Mouse (Mus musculus) heart, embryonic 11.5 days (tissue): ENCODE data around the gene Adamts9. TPM values are rescaled to one million over a fixed set of nuclear protein-coding genes. Genes with fewer than 3 reads are reported as not detected.

ENCODE experiments used
- ATAC-seq: fragments of 200-750 bp; cut with Nextera tagmentation; replicated peaks from 2 replicates; pipeline ENCODE4 v1.8.0; 2017; ENCODE audit warnings: moderate library complexity; ENCODE audit not compliant: insufficient number of reproducible peaks, low FRiP score, low TSS enrichment
- H3K27ac ChIP-seq: fragments of 300-500 bp; sonication (generic); 2 replicates; pipeline ENCODE4 v1.5.1; 2014; ENCODE audit warnings: mild to moderate bottlenecking, low read depth, low read length
- H3K27me3 ChIP-seq: fragments of 300-500 bp; sonication (generic); 2 replicates; pipeline ENCODE4 v1.6.1; 2014; ENCODE audit warnings: mild to moderate bottlenecking, low read length, mixed read lengths; ENCODE audit not compliant: control insufficient read depth, insufficient read depth
- H3K36me3 ChIP-seq: fragments of 300-500 bp; sonication (generic); 2 replicates; pipeline ENCODE4 v1.6.1; 2014; ENCODE audit warnings: mild to moderate bottlenecking, low read length, moderate library complexity, mixed read lengths; ENCODE audit not compliant: control insufficient read depth, insufficient read depth
- H3K4me1 ChIP-seq: fragments of 300-500 bp; sonication (generic); 2 replicates; pipeline ENCODE4 v1.6.1; 2014; ENCODE audit warnings: low read length; ENCODE audit not compliant: control insufficient read depth, insufficient read depth
- H3K4me2 ChIP-seq: fragments of 300-500 bp; sonication (generic); 2 replicates; pipeline ENCODE4 v1.6.1; 2014; ENCODE audit warnings: mild to moderate bottlenecking, moderate library complexity
- H3K4me3 ChIP-seq: fragments of 300-500 bp; sonication (generic); 2 replicates; pipeline ENCODE4 v1.5.1; 2014; ENCODE audit warnings: low read depth, low read length
- H3K9ac ChIP-seq: fragments of 300-500 bp; sonication (generic); 2 replicates; pipeline ENCODE4 v1.6.1; 2014; ENCODE audit warnings: mild to moderate bottlenecking, low read depth, low read length, moderate library complexity
- H3K9me3 ChIP-seq: fragments of 300-500 bp; sonication (generic); replicated peaks from 2 replicates; pipeline ENCODE4 v1.6.1; 2016; ENCODE audit warnings: low read length; ENCODE audit not compliant: control insufficient read depth
- WGBS: fragments of 180-500 bp; shearing (Covaris S2); extraction: QIAGEN DNeasy Blood & Tissue Kit; methylation state at CpG from one replicate; pipeline ENCODE4 v1.1.7; 2014; ENCODE audit not compliant: insufficient replicate concordance; 5-methylcytosine and 5-hydroxymethylcytosine counted together
- polyA plus RNA-seq: library from polyadenylated mRNA; unstranded; fragments of >200 nt; fragmentation: Nextera tagmentation; extraction: Ambion mirVana; gene quantifications from 2 replicates; pipeline ENCODE4 v1.2.1, GENCODE M21; 2014

The Adamts9 gene
- polyA plus RNA-seq, 1 experiment from 2014 or later, result 9.6 TPM

- ATAC-seq, result no peak; the same call in 1 of the 2 replicates
- no peaks in the 10 kb centered on the region for H3K27me3 ChIP-seq
- H3K36me3 ChIP-seq, result no peaks in the 10 kb centered on the region
- H3K27ac ChIP-seq, result no peak overlapping the region
- H3K4me1 ChIP-seq, result no peaks in the 10 kb centered on the region
- H3K9ac ChIP-seq, result no peak overlapping the region
- no peak overlapping the region for H3K4me2 ChIP-seq
- no peaks in the 10 kb centered on the region for H3K9me3 ChIP-seq
- no peak overlapping the region for H3K4me3 ChIP-seq
- WGBS, result 72% methylated on average over 11 of the region's 11 CpGs
Measured at GRCm38 (mm10) chr6:92779140-92779934, 164.0 kb downstream of the Adamts9 start.

GRCm38 (mm10) chr6:92776356-92776755 lies 166.9 kb downstream of the Adamts9 start:
- H3K4me3 ChIP-seq, result no peak overlapping the region
- no peak overlapping the region for H3K9ac ChIP-seq
- H3K36me3 ChIP-seq, result no peaks in the 10 kb centered on the region
- H3K9me3 ChIP-seq, result no peaks in the 10 kb centered on the region
- no peak for ATAC-seq
- no peak overlapping the region for H3K27ac ChIP-seq
- H3K27me3 ChIP-seq, result no peaks in the 10 kb centered on the region
- 25% methylated on average over 2 of the region's 2 CpGs for WGBS
- H3K4me1 ChIP-seq, result no peaks in the 10 kb centered on the region
- H3K4me2 ChIP-seq, result no peak overlapping the region

- no peaks in the 10 kb centered on the region for H3K27me3 ChIP-seq
- no peak for ATAC-seq
- H3K9ac ChIP-seq, result no peak overlapping the region
- H3K27ac ChIP-seq, result no peak overlapping the region
- WGBS, result 54% methylated on average over 3 of the region's 3 CpGs
- no peak overlapping the region for H3K4me3 ChIP-seq
- no peaks in the 10 kb centered on the region for H3K36me3 ChIP-seq
- no peak overlapping the region for H3K4me2 ChIP-seq
- H3K9me3 ChIP-seq, result no peaks in the 10 kb centered on the region
- H3K4me1 ChIP-seq, result no peaks in the 10 kb centered on the region
Measured at GRCm38 (mm10) chr6:92762372-92762771, 180.9 kb downstream of the Adamts9 start.

GRCm38 (mm10) chr6:92759616-92760015 lies 183.7 kb downstream of the Adamts9 start:
- no peaks in the 10 kb centered on the region for H3K27me3 ChIP-seq
- no peak for ATAC-seq

GRCm38 (mm10) chr6:92755826-92756225 lies 187.5 kb downstream of the Adamts9 start:
- ATAC-seq, result no peak
- no peak overlapping the region for H3K4me3 ChIP-seq

More at GRCm38 (mm10) chr6:92759616-92760015, 183.7 kb downstream of the Adamts9 start:
- Histone ChIP-seq H3K4me2 (no peak overlapping the region), H3K4me1 (no peaks in the 10 kb centered on the region), H3K27ac (no peak overlapping the region), H3K9me3 (no peaks in the 10 kb centered on the region), H3K9ac (no peak overlapping the region), H3K36me3 (no peaks in the 10 kb centered on the region), H3K4me3 (no peak overlapping the region)

GRCm38 (mm10) chr6:92752737-92753136 lies 190.6 kb downstream of the Adamts9 start:
- H3K4me1 ChIP-seq, result no peaks in the 10 kb centered on the region
- no peak overlapping the region for H3K9ac ChIP-seq
- H3K36me3 ChIP-seq, result no peaks in the 10 kb centered on the region
- H3K4me3 ChIP-seq, result no peak overlapping the region
- H3K4me2 ChIP-seq, result no peak overlapping the region
- ATAC-seq, result no peak
- WGBS, result 74% methylated on average over 2 of the region's 2 CpGs
- H3K27me3 ChIP-seq, result no peaks in the 10 kb centered on the region
- H3K27ac ChIP-seq, result no peak overlapping the region
- H3K9me3 ChIP-seq, result no peaks in the 10 kb centered on the region

More at GRCm38 (mm10) chr6:92755826-92756225, 187.5 kb downstream of the Adamts9 start:
- Histone ChIP-seq H3K9me3 (no peaks in the 10 kb centered on the region), H3K27me3 (no peaks in the 10 kb centered on the region), H3K4me2 (no peak overlapping the region), H3K9ac (no peak overlapping the region), H3K27ac (no peak overlapping the region), H3K4me1 (no peaks in the 10 kb centered on the region), H3K36me3 (no peaks in the 10 kb centered on the region)
- 18% methylated on average over 5 of the region's 5 CpGs for WGBS

GRCm38 (mm10) chr6:92749420-92749819 lies 193.9 kb downstream of the Adamts9 start:
- no peaks in the 10 kb centered on the region for H3K36me3 ChIP-seq
- no peak for ATAC-seq
- H3K9ac ChIP-seq, result no peak overlapping the region
- H3K4me1 ChIP-seq, result no peaks in the 10 kb centered on the region
- no peak overlapping the region for H3K27ac ChIP-seq
- no peaks in the 10 kb centered on the region for H3K27me3 ChIP-seq
- H3K9me3 ChIP-seq, result no peaks in the 10 kb centered on the region
- H3K4me2 ChIP-seq, result no peak overlapping the region
- no peak overlapping the region for H3K4me3 ChIP-seq
- WGBS, result 35% methylated on average over 4 of the region's 4 CpGs

- H3K27ac ChIP-seq, result no peak overlapping the region
- no peak overlapping the region for H3K9ac ChIP-seq
- no peak overlapping the region for H3K4me3 ChIP-seq
- no peaks in the 10 kb centered on the region for H3K4me1 ChIP-seq
- no peaks in the 10 kb centered on the region for H3K27me3 ChIP-seq
- 9% methylated on average over 11 of the region's 11 CpGs for WGBS
- H3K36me3 ChIP-seq, result no peaks in the 10 kb centered on the region
- no peaks in the 10 kb centered on the region for H3K9me3 ChIP-seq
- H3K4me2 ChIP-seq, result peak overlapping the region; percentile 45
- no peak for ATAC-seq
Measured at GRCm38 (mm10) chr6:92743605-92744004, 199.7 kb downstream of the Adamts9 start.

GRCm38 (mm10) chr6:92737116-92737515 lies 206.2 kb downstream of the Adamts9 start:
- Histone ChIP-seq H3K4me2 (no peak overlapping the region), H3K9ac (no peak overlapping the region), H3K4me1 (no peaks in the 10 kb centered on the region), H3K36me3 (no peaks in the 10 kb centered on the region), H3K4me3 (no peak overlapping the region), H3K27ac (no peak overlapping the region), H3K27me3 (no peaks in the 10 kb centered on the region), H3K9me3 (no peaks in the 10 kb centered on the region; the same call in 1 of the 2 replicates)
- no peak for ATAC-seq
- 66% methylated on average over 1 of the region's 1 CpGs for WGBS
